Comparison of ENCODE assay signal across 10 mouse cellular contexts in genomic region chr12:111430868-111431817, GRCm38 (mm10). TPM values are rescaled to one million over a fixed set of nuclear protein-coding genes. Genes with fewer than 3 reads are reported as not detected.
DNase-seq lines count a peak whose midpoint lies in the region; ATAC-seq lines count a peak whose summit lies in the region.
"Had no signal": no experiment of that assay in that cellular context is flagged by ENCODE, and none has a peak within 500 bp of the region (broad histone marks: within the 10 kb centered on the region; RNA-seq: fewer than 3 reads in every experiment).

No protein-coding gene starts in this region.

- peak overlapping the region; percentile 9; the same call in 1 of the 2 replicates for H3K27ac ChIP-seq in intestine, embryonic 14.5 days (ENCODE audit: low read depth)
- no peak overlapping the region for H3K27ac ChIP-seq in intestine, embryonic 16.5 days (ENCODE audit: low read length)
- H3K27ac ChIP-seq in liver, embryonic 13.5 days: peak overlapping the region; percentile 32; the same call in 1 of the 2 replicates
- H3K27ac ChIP-seq: hindbrain, embryonic 12.5 days; midbrain, embryonic 13.5 days had no signal

- H3K9ac ChIP-seq in intestine, embryonic 14.5 days (ENCODE audit: low read length): no peak overlapping the region
- H3K9ac ChIP-seq in intestine, embryonic 16.5 days (ENCODE audit: low read depth, low read length): no peak overlapping the region
- H3K9ac ChIP-seq in liver, embryonic 13.5 days: 0 out of 2 replicates have a peak overlapping the region, but pooled peaks have one; percentile 40
- H3K9ac ChIP-seq: hindbrain, embryonic 12.5 days had no signal

- WGBS in intestine, embryonic 14.5 days: 33% methylated on average over 14 of the region's 14 CpGs
- 42% methylated on average over 14 of the region's 14 CpGs for WGBS in intestine, embryonic 16.5 days
- 47% methylated on average over 14 of the region's 14 CpGs for WGBS in liver, embryonic 13.5 days (ENCODE audit: insufficient replicate concordance)

- H3K36me3 ChIP-seq in intestine, embryonic 14.5 days (ENCODE audit: control insufficient read depth, insufficient read depth, low read length): no peaks in the 10 kb centered on the region
- no peaks in the 10 kb centered on the region for H3K36me3 ChIP-seq in intestine, embryonic 16.5 days (ENCODE audit: control insufficient read depth, insufficient read depth, low read length)
- 0 out of 2 replicates have a peak, but pooled peaks cover 3% of the 10 kb centered on the region for H3K36me3 ChIP-seq in liver, embryonic 13.5 days
- H3K36me3 ChIP-seq: hindbrain, embryonic 12.5 days; midbrain, embryonic 13.5 days had no signal

- no peak for ATAC-seq in intestine, embryonic 14.5 days (replicated peaks; ENCODE audit: low FRiP score, low TSS enrichment, low read depth)
- ATAC-seq in intestine, embryonic 16.5 days: no peak
- no peak for ATAC-seq in liver, embryonic 13.5 days (ENCODE audit: low read depth)
- ATAC-seq: midbrain, embryonic 13.5 days had no signal

- no peak for DNase-seq in intestine, embryonic 14.5 days (ENCODE audit: low spot score)
- peak; percentile 80 for DNase-seq in NIH3T3 (ENCODE audit: low read depth)
- DNase-seq in gastrocnemius, adult 8-10 months (ENCODE audit: low spot score in 2 of 2): peak; percentile 50 to 67
- no peak for DNase-seq in liver, embryonic 13.5 days
- DNase-seq in embryo, embryonic 10 days (ENCODE audit: low spot score): no peak
- no peak for DNase-seq in left cerebral cortex, postnatal 10 days (ENCODE audit: extremely low spot score in 1 of 2, low spot score in 2 of 2)

- no peak overlapping the region for H3K4me2 ChIP-seq in intestine, embryonic 14.5 days (ENCODE audit: low read length)
- H3K4me2 ChIP-seq in intestine, embryonic 16.5 days (ENCODE audit: low read depth, low read length): no peak overlapping the region
- no peak overlapping the region for H3K4me2 ChIP-seq in liver, embryonic 13.5 days

- H3K4me3 ChIP-seq in intestine, embryonic 14.5 days (ENCODE audit: low read depth, low read length): no peak overlapping the region
- H3K4me3 ChIP-seq in intestine, embryonic 16.5 days (ENCODE audit: low read length): no peak overlapping the region
- H3K4me3 ChIP-seq in liver, embryonic 13.5 days (replicated peaks): no peak overlapping the region
- H3K4me3 ChIP-seq: midbrain, embryonic 13.5 days had no signal

- intact Hi-C loops in left cerebral cortex, postnatal 10 days (cut with DNase I): no loop called here

- peaks cover 55% of the 10 kb centered on the region for H3K27me3 ChIP-seq in intestine, embryonic 14.5 days (replicated peaks; ENCODE audit: control insufficient read depth, insufficient read depth, low read length)
- peaks cover 31% of the 10 kb centered on the region for H3K27me3 ChIP-seq in intestine, embryonic 16.5 days (replicated peaks; ENCODE audit: control insufficient read depth, insufficient read depth, low read length)
- peaks cover 51% of the 10 kb centered on the region for H3K27me3 ChIP-seq in liver, embryonic 13.5 days

- H3K4me1 ChIP-seq in intestine, embryonic 14.5 days (replicated peaks; ENCODE audit: control insufficient read depth, insufficient read depth, low read length): peaks cover 25% of the 10 kb centered on the region
- H3K4me1 ChIP-seq in intestine, embryonic 16.5 days (ENCODE audit: control insufficient read depth, insufficient read depth, low read length): peaks cover 47% of the 10 kb centered on the region
- peaks cover 96% of the 10 kb centered on the region for H3K4me1 ChIP-seq in liver, embryonic 13.5 days (replicated peaks)

- H3K9me3 ChIP-seq in intestine, embryonic 14.5 days (ENCODE audit: control insufficient read depth, low read length): no peaks in the 10 kb centered on the region
- H3K9me3 ChIP-seq in intestine, embryonic 16.5 days (ENCODE audit: control insufficient read depth, low read length): no peaks in the 10 kb centered on the region
- no peaks in the 10 kb centered on the region for H3K9me3 ChIP-seq in liver, embryonic 13.5 days (replicated peaks)
- H3K9me3 ChIP-seq: hindbrain, embryonic 12.5 days; midbrain, embryonic 13.5 days had no signal

RNA-seq across cellular contexts. Expression of gene Tnfaip2, which starts 11.1 kb away (rescaled TPM):
- 3.2 and 5.0 TPM in 2 replicates for polyA plus RNA-seq in intestine, embryonic 14.5 days (2014; fragmentation: Nextera tagmentation; extraction: Ambion mirVana)
- 2.7 and 3.5 TPM in 2 replicates for polyA plus RNA-seq in intestine, embryonic 16.5 days (2015; fragmentation: Nextera tagmentation; extraction: Ambion mirVana)
- total RNA-seq in gastrocnemius, adult 8-10 months (2022): 10 to 100 TPM; 17.0 to 41.0 (median 32.6) TPM
- polyA plus RNA-seq in liver, embryonic 13.5 days (2015; fragmentation: Nextera tagmentation; extraction: Ambion mirVana): 92.1 and 96.6 TPM in 2 replicates
- under 1 TPM; 0.61 to 0.81 TPM for total RNA-seq in left cerebral cortex, postnatal 10 days (2021)

RNA-seq across cellular contexts. Expression of gene Exoc3l4, which starts 14.3 kb away (rescaled TPM):
- polyA plus RNA-seq in intestine, embryonic 14.5 days (2014; fragmentation: Nextera tagmentation; extraction: Ambion mirVana): 8.5 and 10.2 TPM in 2 replicates
- 20.4 and 29.1 TPM in 2 replicates for polyA plus RNA-seq in intestine, embryonic 16.5 days (2015; fragmentation: Nextera tagmentation; extraction: Ambion mirVana)
- 1 to 10 TPM in 3 of 4 experiments, under 1 TPM in 1; 0.72 to 3.2 (median 2.7) TPM for total RNA-seq in gastrocnemius, adult 8-10 months (2022)
- 15.5 and 18.6 TPM in 2 replicates for polyA plus RNA-seq in liver, embryonic 13.5 days (2015; fragmentation: Nextera tagmentation; extraction: Ambion mirVana)
- total RNA-seq in left cerebral cortex, postnatal 10 days (2021): 1 to 10 TPM; 1.1 to 1.7 TPM

RNA-seq across cellular contexts. Expression of gene Lbhd2, which starts 24.5 kb away (rescaled TPM):
- 1.3 and 2.9 TPM in 2 replicates for polyA plus RNA-seq in intestine, embryonic 14.5 days (2014; fragmentation: Nextera tagmentation; extraction: Ambion mirVana)
- polyA plus RNA-seq in intestine, embryonic 16.5 days (2015; fragmentation: Nextera tagmentation; extraction: Ambion mirVana): 1.2 TPM in 2 replicates
- not detected for total RNA-seq in gastrocnemius, adult 8-10 months (2022)
- not detected in 2 replicates for polyA plus RNA-seq in liver, embryonic 13.5 days (2015; fragmentation: Nextera tagmentation; extraction: Ambion mirVana)
- total RNA-seq in left cerebral cortex, postnatal 10 days (2021): 1 to 10 TPM; 2.6 to 3.0 TPM
- total RNA-seq: MEL had no signal
- polyA plus RNA-seq: midbrain, embryonic 13.5 days had no signal

RNA-seq across cellular contexts. Expression of gene Cdc42bpb, which starts 53.6 kb away (rescaled TPM):
- polyA plus RNA-seq in intestine, embryonic 14.5 days (2014; fragmentation: Nextera tagmentation; extraction: Ambion mirVana): 48.2 and 49.0 TPM in 2 replicates
- 30.1 and 32.5 TPM in 2 replicates for polyA plus RNA-seq in intestine, embryonic 16.5 days (2015; fragmentation: Nextera tagmentation; extraction: Ambion mirVana)
- total RNA-seq in gastrocnemius, adult 8-10 months (2022): 10 to 100 TPM; 13.7 to 18.7 (median 14.9) TPM
- polyA plus RNA-seq in liver, embryonic 13.5 days (2015; fragmentation: Nextera tagmentation; extraction: Ambion mirVana): 5.9 and 6.7 TPM in 2 replicates
- 100 to 1,000 TPM; 167 to 169 TPM for total RNA-seq in left cerebral cortex, postnatal 10 days (2021)
- total RNA-seq: MEL had no signal

RNA-seq across cellular contexts. Expression of gene Gm266, which starts 54.5 kb away (rescaled TPM):
- polyA plus RNA-seq in intestine, embryonic 14.5 days (2014; fragmentation: Nextera tagmentation; extraction: Ambion mirVana): 27.5 and 33.8 TPM in 2 replicates
- 11.7 and 12.2 TPM in 2 replicates for polyA plus RNA-seq in intestine, embryonic 16.5 days (2015; fragmentation: Nextera tagmentation; extraction: Ambion mirVana)
- under 1 TPM in 3 of 4 experiments, not detected in 1; 0.27 to 0.34 (median 0.31) TPM for total RNA-seq in gastrocnemius, adult 8-10 months (2022)
- 0.76 and 1.0 TPM in 2 replicates for polyA plus RNA-seq in liver, embryonic 13.5 days (2015; fragmentation: Nextera tagmentation; extraction: Ambion mirVana)
- 1 to 10 TPM; 4.0 TPM for total RNA-seq in left cerebral cortex, postnatal 10 days (2021)
- total RNA-seq: MEL had no signal

Comparison
In these comparisons a context has a peak if more than half of its experiments do, and no peak if none do; other contexts are left out.
1. DNase-seq: peak in NIH3T3 (single experiment) and gastrocnemius, adult 8-10 months (2 of 2); none in intestine, embryonic 14.5 days (single experiment), liver, embryonic 13.5 days (single experiment), embryo, embryonic 10 days (single experiment) and left cerebral cortex, postnatal 10 days (0 of 2).
2. RNA of gene Tnfaip2, which starts 11.1 kb away (polyA plus RNA-seq): 92.1 to 96.6 TPM in liver, embryonic 13.5 days; 3.2 to 5.0 TPM in intestine, embryonic 14.5 days and 2.7 to 3.5 TPM in intestine, embryonic 16.5 days; every median in the first group is over 10 times any median in the second.